Mouse (Mus musculus) lung, adult 2 months (tissue): ENCODE data around the gene Polr3b.

ENCODE experiments used
- CTCF ChIP-seq: fragments of 200-500 bp; IDR thresholded peaks from 2 replicates; pipeline ENCODE4 v1.5.1; 2011; ENCODE audit warnings: mild to moderate bottlenecking, low read length, control low read depth; ENCODE audit not compliant: insufficient read depth
- POLR2A ChIP-seq: fragments of 200-500 bp; IDR thresholded peaks from 2 replicates; pipeline ENCODE4 v1.6.1; 2011; ENCODE audit warnings: low read depth, mild to moderate bottlenecking, control low read depth, low read length, borderline replicate concordance; ENCODE audit errors: extremely low read depth

- TF ChIP-seq CTCF = no peak
- no peak for TF ChIP-seq POLR2A
Observed at GRCm38 (mm10) chr10:84693841-84694638, 71.9 kb downstream of the Polr3b start.
